Mouse (Mus musculus) inflammation-experienced regulatory T-cells, adult 6 months (primary cell): Measurements from ENCODE around the gene Znhit6. TPM values are rescaled to one million over a fixed set of nuclear protein-coding genes. Genes with fewer than 3 reads are reported as not detected.

Experiments
- ATAC-seq: one replicate; pipeline ENCODE4 v1.8.0; 2017
- polyA plus RNA-seq, 3 experiments: library from polyadenylated mRNA; unstranded; fragments of 100-300 nt; shearing (Covaris generic); gene quantifications; one replicate each; pipeline ENCODE4 v1.2.1; 2017

The Znhit6 gene
- polyA plus RNA-seq, 3 experiments from 2014 or later, result 26.9 to 36.4 (median 34.4) TPM

- ATAC-seq, result no peak
These were observed 29.6 kb downstream of the Znhit6 start for GRCm38 (mm10) chr3:145605437-145606123.

- no peak for ATAC-seq
These were observed 32.3 kb downstream of the Znhit6 start for GRCm38 (mm10) chr3:145608320-145608719.

GRCm38 (mm10) chr3:145612662-145613061, 36.7 kb downstream of the Znhit6 start:
- ATAC-seq, result peak; percentile 82

GRCm38 (mm10) chr3:145613234-145613633, 37.2 kb downstream of the Znhit6 start:
- ATAC-seq, result peak; percentile 55

- no peak for ATAC-seq
These were observed 38.5 kb downstream of the Znhit6 start for GRCm38 (mm10) chr3:145614362-145615115.

GRCm38 (mm10) chr3:145618299-145618698, 42.3 kb downstream of the Znhit6 start:
- ATAC-seq, result peak; percentile 88

- ATAC-seq, result no peak
These were observed 43.8 kb downstream of the Znhit6 start for GRCm38 (mm10) chr3:145619621-145620365.

GRCm38 (mm10) chr3:145621209-145621608, 45.2 kb downstream of the Znhit6 start:
- ATAC-seq, result no peak

- no peak for ATAC-seq
These were observed 47.0 kb downstream of the Znhit6 start for GRCm38 (mm10) chr3:145623047-145623446.

GRCm38 (mm10) chr3:145624786-145625185, 48.8 kb downstream of the Znhit6 start:
- no peak for ATAC-seq

- no peak for ATAC-seq
These were observed 49.5 kb downstream of the Znhit6 start for GRCm38 (mm10) chr3:145625546-145625945.

GRCm38 (mm10) chr3:145626063-145626462, 50.1 kb downstream of the Znhit6 start:
- no peak for ATAC-seq

GRCm38 (mm10) chr3:145627830-145628229, 51.8 kb downstream of the Znhit6 start:
- no peak for ATAC-seq

- ATAC-seq, result no peak
These were observed 52.6 kb downstream of the Znhit6 start for GRCm38 (mm10) chr3:145628643-145629042.

GRCm38 (mm10) chr3:145632888-145633287, 56.9 kb downstream of the Znhit6 start:
- ATAC-seq, result no peak

GRCm38 (mm10) chr3:145634002-145634710, 58.2 kb downstream of the Znhit6 start:
- no peak for ATAC-seq

- ATAC-seq, result no peak
These were observed 64.2 kb downstream of the Znhit6 start for GRCm38 (mm10) chr3:145640170-145640569.

- no peak for ATAC-seq
These were observed 64.6 kb downstream of the Znhit6 start for GRCm38 (mm10) chr3:145640583-145640982.

- ATAC-seq, result no peak
These were observed 65.2 kb downstream of the Znhit6 start for GRCm38 (mm10) chr3:145641036-145641685.

- no peak for ATAC-seq
These were observed 65.9 kb downstream of the Znhit6 start for GRCm38 (mm10) chr3:145641878-145642277.

- ATAC-seq, result no peak
These were observed 66.9 kb downstream of the Znhit6 start for GRCm38 (mm10) chr3:145642861-145643260.

- ATAC-seq, result no peak
These were observed 69.5 kb downstream of the Znhit6 start for GRCm38 (mm10) chr3:145645463-145645862.
